Mouse (Mus musculus) stomach, postnatal 0 days (tissue): Measurements from ENCODE around the gene Creb5.

ENCODE experiments used
- CTCF ChIP-seq: IDR thresholded peaks from 2 replicates; pipeline ENCODE4 v1.5.1; 2016; ENCODE audit warnings: antibody characterized with exemption, low read depth, mild to moderate bottlenecking, moderate library complexity
- EP300 ChIP-seq: optimal IDR thresholded peaks from 2 replicates; pipeline ENCODE3; 2016; ENCODE audit warnings: antibody characterized with exemption

- TF ChIP-seq CTCF: no peak
- TF ChIP-seq EP300: no peak
These were observed 102.2 kb downstream of the Creb5 start for GRCm38 (mm10) chr6:53389277-53389676.
